Mouse (Mus musculus) hindbrain, embryonic 12.5 days (tissue): ENCODE data around the gene Dync1h1. TPM values are rescaled to one million over a fixed set of nuclear protein-coding genes. Genes with fewer than 3 reads are reported as not detected.
"Not testable (repeated sequence)": the region's sequence is repeated elsewhere in the genome, so short reads cannot be mapped to it uniquely, and the experiment has no call there.

Source experiments
- ATAC-seq: fragments of 200-750 bp; cut with Nextera tagmentation; 2 replicates; pipeline ENCODE4 v1.8.0; 2017; ENCODE audit warnings: moderate TSS enrichment; ENCODE audit not compliant: low FRiP score
- H3K27ac ChIP-seq: fragments of 300-500 bp; sonication (generic); 2 replicates; pipeline ENCODE4 v1.5.1; 2016; ENCODE audit warnings: mild to moderate bottlenecking
- H3K27me3 ChIP-seq: fragments of 300-500 bp; sonication (generic); 2 replicates; pipeline ENCODE4 v1.6.1; 2016; ENCODE audit warnings: mild to moderate bottlenecking
- H3K36me3 ChIP-seq: fragments of 300-500 bp; sonication (generic); 2 replicates; pipeline ENCODE4 v1.6.1; 2016; ENCODE audit warnings: mild to moderate bottlenecking
- H3K4me1 ChIP-seq: fragments of 300-500 bp; sonication (generic); 2 replicates; pipeline ENCODE4 v1.6.1; 2016
- H3K4me2 ChIP-seq: fragments of 300-500 bp; sonication (generic); replicated peaks from 2 replicates; pipeline ENCODE4 v1.6.1; 2016; ENCODE audit warnings: mild to moderate bottlenecking
- H3K4me3 ChIP-seq: fragments of 300-500 bp; sonication (generic); 2 replicates; pipeline ENCODE4 v1.5.1; 2016; ENCODE audit warnings: mild to moderate bottlenecking
- H3K9ac ChIP-seq: fragments of 300-500 bp; sonication (generic); 2 replicates; pipeline ENCODE4 v1.6.1; 2016; ENCODE audit warnings: mild to moderate bottlenecking, moderate library complexity
- H3K9me3 ChIP-seq: fragments of 300-500 bp; sonication (generic); replicated peaks from 2 replicates; pipeline ENCODE4 v1.6.1; 2016; ENCODE audit warnings: mild to moderate bottlenecking
- WGBS: fragments of 180-500 bp; shearing (Covaris S2); methylation state at CpG from one replicate; pipeline ENCODE4 v1.1.7; 2016; 5-methylcytosine and 5-hydroxymethylcytosine counted together
- polyA plus RNA-seq: library from polyadenylated mRNA; unstranded; fragments of >200 nt; fragmentation: Nextera tagmentation; extraction: Ambion mirVana; gene quantifications from 2 replicates; pipeline ENCODE4 v1.2.1, GENCODE M21; 2016

Dync1h1 gene
- polyA plus RNA-seq, 1 experiment from 2014 or later, result 96.4 TPM

DNA sequence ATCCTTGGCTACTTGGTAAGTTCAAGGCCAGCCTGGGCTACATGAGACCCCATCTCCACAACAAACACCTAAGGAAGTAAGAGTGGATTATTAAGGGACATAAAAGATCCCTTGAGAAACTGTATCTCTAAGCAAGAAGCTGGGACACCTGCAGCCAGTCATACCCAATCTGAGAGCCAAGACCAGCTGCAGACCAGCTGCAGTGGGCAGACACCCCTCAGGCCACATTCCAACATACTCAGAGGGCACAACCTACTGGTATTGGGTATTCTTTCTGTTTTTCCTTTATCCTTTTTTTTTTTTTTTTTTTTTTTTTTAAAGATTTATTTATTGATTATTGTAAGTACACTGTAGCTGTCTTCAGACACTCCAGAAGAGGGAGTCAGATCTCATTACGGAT, 82.3 kb downstream of the Dync1h1 start:
- Histone ChIP-seq H3K27ac (no peak overlapping the region), H3K4me2 (no peak overlapping the region), H3K36me3 (peaks cover 22% of the 10 kb centered on the region), H3K4me1 (0 out of 2 replicates have a peak, but pooled peaks cover 4% of the 10 kb centered on the region), H3K4me3 (no peak overlapping the region), H3K9ac (no peak overlapping the region), H3K9me3 (no peaks in the 10 kb centered on the region), H3K27me3 (no peaks in the 10 kb centered on the region)
- no CpG with 5 or more reads among the region's 1 CpGs for WGBS
- ATAC-seq, result no peak

DNA sequence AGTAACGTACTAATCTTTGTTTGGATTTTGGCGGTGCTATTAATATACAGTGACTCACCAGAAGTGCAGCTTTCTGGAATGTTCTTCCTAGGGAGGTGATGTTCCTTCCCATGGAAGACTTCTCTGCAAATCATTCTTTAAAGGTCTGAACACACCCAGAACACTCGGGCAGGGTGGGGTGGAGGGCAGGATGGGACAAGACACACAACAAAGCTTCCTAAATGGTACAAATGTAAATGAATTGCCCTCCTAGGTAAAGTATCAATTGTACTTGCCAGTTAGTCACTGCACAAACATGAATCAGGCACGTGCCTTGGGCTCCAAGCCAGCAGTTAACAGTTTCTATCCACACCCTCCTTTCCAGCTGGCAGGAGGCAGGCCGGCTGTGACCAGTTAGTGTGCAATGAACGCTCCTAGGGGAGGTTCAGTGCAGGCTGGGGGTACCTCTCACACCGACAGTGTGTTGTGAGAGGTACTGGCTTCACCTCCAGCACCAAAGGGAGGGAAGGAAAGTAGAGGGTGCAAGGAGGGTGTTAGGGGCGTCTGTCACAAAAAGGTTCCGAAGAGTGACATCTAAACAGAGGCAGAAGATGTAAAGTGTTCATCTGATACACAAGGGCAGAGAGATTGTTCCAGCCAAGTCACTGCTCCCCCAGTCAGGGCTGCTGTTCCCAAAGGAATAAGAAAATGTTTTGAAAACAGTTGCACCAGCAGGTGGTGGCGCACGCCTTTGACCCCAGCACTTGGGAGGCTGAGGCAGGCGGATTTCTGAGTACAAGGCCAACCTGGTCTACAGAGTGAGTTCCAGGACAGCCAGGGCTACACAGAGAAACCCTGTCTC, 86.9 kb downstream of the Dync1h1 start:
- H3K9ac ChIP-seq, result no peak overlapping the region
- no peaks in the 10 kb centered on the region for H3K4me1 ChIP-seq
- no peak overlapping the region for H3K4me3 ChIP-seq
- H3K27me3 ChIP-seq, result no peaks in the 10 kb centered on the region
- no peak overlapping the region for H3K27ac ChIP-seq
- peaks cover 57% of the 10 kb centered on the region for H3K36me3 ChIP-seq
- no peaks in the 10 kb centered on the region for H3K9me3 ChIP-seq
- no peak for ATAC-seq
- H3K4me2 ChIP-seq, result no peak overlapping the region
- 79% methylated on average over 12 of the region's 12 CpGs for WGBS

DNA sequence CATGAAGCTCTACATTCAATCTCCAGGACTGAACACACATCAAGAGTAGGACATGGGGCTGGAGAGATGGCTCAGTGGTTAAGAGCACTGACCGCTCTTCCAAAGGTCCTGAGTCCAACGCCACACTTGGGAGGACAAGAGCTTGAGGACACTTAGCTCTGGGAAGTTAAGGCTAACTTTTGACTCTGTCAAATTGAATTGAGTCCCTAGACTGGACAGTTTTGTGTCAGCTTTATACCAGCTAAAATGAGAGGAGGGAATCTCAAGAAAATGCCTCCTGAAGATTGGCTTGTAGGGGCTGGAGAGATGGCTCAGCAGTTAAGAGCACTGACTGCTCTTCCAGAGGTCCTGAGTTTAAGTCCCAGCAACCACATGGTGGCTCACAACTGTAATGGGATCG, 87.7 kb downstream of the Dync1h1 start:
- H3K4me1 ChIP-seq, H3K27ac ChIP-seq, H3K4me3 ChIP-seq, H3K9ac ChIP-seq, ATAC-seq, H3K4me2 ChIP-seq, H3K27me3 ChIP-seq, H3K9me3 ChIP-seq: not testable (repeated sequence)
- peaks cover 62% of the 10 kb centered on the region for H3K36me3 ChIP-seq
- 95% methylated on average over 3 of the region's 3 CpGs for WGBS

DNA sequence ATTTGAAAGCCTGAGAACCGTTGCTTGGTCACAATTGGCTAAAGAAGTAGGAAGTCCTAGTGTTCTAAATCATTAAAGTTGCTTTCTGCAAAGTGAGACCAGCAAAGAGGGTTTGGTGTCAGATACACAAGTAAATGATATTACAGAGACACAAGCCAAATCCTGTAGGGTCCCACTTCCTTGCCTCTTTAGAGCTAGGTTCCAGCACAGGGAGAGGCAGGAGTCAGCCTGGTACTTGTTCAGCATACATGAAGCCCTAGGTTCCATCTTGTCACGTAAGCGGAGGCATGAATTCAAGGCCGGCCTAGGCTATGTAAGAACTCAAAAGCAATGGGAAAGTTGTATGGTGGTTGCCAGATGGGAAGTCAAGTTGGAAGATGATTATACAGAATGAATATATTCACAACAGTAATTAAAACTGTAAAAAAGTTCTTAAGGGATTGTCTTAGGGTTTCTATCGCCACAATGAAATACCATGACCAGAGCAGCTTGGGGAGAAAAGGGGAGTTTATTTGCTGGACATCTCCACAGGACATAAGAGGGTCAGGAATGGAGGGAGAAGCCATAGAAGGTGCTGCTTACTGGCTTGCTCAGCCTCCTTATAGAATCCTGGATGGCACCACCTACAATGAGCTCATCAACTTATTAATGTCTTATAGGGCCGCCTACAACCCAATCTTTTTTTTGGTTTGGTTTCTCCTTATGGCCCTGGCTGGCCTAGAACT, 88.8 kb downstream of the Dync1h1 start:
- ATAC-seq, result no peak
- H3K4me2 ChIP-seq, result no peak overlapping the region
- no peak overlapping the region for H3K9ac ChIP-seq
- peaks cover 69% of the 10 kb centered on the region for H3K36me3 ChIP-seq
- H3K4me1 ChIP-seq, result peaks cover 7% of the 10 kb centered on the region
- H3K27me3 ChIP-seq, result no peaks in the 10 kb centered on the region
- H3K9me3 ChIP-seq, result no peaks in the 10 kb centered on the region
- H3K27ac ChIP-seq, result no peak overlapping the region
- 88% methylated on average over 6 of the region's 6 CpGs for WGBS
- no peak overlapping the region for H3K4me3 ChIP-seq

DNA sequence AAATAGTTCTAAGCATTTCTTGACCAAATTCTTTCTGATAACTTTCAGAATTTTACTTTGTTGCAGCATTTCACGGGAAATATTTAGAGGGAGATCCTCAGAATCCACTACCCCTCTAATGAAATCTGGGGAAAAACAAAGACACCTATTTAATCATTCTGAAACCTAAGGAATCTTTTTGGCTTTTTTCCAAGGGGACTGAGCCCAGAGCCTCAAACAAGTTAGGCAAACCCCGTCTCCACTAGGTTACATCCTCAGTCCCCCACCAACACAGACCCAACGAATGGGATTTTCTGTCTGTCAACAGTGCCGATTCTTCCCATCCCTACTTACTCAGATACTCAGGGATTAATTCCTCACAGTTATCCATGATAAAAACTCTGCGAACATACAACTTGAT, 92.1 kb downstream of the Dync1h1 start:
- H3K9me3 ChIP-seq, H3K9ac ChIP-seq: not testable (repeated sequence)
- H3K36me3 ChIP-seq, result peaks cover 48% of the 10 kb centered on the region

DNA sequence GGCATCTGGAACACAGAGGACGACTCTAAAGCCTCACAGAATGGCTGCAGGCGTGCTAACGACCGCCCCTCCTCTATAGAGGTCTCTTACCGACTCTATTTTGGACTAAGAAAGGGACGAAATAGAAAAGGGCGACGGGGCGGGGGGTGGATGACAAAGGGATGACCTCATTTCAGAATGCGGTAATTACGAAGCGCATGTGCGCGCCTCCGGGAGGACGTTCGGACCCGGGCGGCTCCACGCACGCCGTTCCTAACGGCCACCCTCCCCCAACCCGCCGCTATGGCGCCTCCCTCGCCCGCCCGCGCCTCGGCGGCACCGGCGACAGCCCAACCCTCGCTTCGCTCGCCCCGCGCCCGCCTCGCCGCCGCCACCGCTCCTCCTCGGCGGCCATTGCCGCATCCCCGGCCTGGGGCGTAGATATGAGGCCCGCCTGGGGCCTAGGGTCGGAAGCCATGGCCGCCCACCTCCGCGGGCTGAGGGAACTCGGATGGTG, 94.5 kb downstream of the Dync1h1 start:
- peak; percentile 78 for ATAC-seq
- peak overlapping the region; percentile 79 for H3K4me2 ChIP-seq
- peak overlapping the region; percentile 97 for H3K27ac ChIP-seq
- H3K36me3 ChIP-seq, result peaks cover 26% of the 10 kb centered on the region
- H3K9ac ChIP-seq, result peak overlapping the region; percentile 100
- 0% methylated on average over 40 of the region's 55 CpGs for WGBS
- H3K27me3 ChIP-seq, result 0 out of 2 replicates have a peak, but pooled peaks cover 2% of the 10 kb centered on the region
- H3K4me1 ChIP-seq, result peaks cover 11% of the 10 kb centered on the region
- peak overlapping the region; percentile 98 for H3K4me3 ChIP-seq
- H3K9me3 ChIP-seq, result no peaks in the 10 kb centered on the region

More for the DNA sequence above, 92.1 kb downstream of the Dync1h1 start:
- not testable (repeated sequence) for H3K4me2 ChIP-seq, H3K4me3 ChIP-seq, H3K27me3 ChIP-seq, H3K27ac ChIP-seq, ATAC-seq
- peaks cover 11% of the 10 kb centered on the region for H3K4me1 ChIP-seq
- WGBS, result 82% methylated on average over 5 of the region's 5 CpGs

DNA sequence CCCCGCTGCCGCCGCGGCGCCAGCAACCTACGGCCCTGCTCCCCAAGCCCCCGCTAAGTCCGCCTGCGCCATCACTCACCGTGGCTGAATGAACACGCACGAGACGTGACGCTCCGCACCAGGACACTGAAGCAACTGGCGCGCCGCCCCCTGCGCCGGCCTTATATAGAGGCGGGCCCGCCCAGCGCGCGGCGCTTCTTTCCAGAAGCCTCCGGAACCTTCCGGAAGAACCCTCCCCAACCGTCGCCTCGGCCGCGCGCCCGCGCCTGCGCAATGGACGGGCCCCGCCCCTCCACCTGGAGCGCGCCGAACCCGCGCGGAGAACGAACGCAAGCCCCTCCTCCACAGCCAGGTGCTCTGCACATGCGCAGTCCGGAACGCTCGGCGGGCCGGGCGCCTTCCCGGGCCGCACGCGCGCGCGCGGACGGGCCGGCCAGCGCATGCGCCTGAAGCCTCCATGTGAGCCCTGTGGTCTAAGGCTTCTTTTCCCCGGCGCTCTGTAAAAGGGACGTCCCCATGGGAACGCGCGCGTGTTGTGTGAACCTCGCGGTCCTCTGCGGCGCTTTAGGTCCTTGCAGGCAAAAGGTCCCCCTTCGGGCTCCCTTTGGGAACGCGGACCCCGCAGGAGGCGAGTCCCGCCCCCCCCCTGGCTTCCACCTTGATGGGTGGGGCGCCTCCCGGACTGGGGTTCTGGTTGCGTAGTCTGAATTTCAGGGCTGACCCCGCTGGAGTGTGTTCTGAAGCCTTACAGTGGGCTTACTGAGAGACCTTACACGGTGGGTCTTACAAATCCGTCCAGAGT, 95.1 kb downstream of the Dync1h1 start:
- Histone ChIP-seq H3K9me3 (no peaks in the 10 kb centered on the region), H3K27ac (peak overlapping the region; percentile 97), H3K9ac (peak overlapping the region; percentile 100), H3K27me3 (0 out of 2 replicates have a peak, but pooled peaks cover 2% of the 10 kb centered on the region), H3K4me3 (peak overlapping the region; percentile 98), H3K36me3 (peaks cover 24% of the 10 kb centered on the region), H3K4me2 (peak overlapping the region; percentile 79), H3K4me1 (peaks cover 14% of the 10 kb centered on the region)
- under 1% methylated on average over 88 of the region's 89 CpGs for WGBS
- peak; percentile 96 for ATAC-seq

DNA sequence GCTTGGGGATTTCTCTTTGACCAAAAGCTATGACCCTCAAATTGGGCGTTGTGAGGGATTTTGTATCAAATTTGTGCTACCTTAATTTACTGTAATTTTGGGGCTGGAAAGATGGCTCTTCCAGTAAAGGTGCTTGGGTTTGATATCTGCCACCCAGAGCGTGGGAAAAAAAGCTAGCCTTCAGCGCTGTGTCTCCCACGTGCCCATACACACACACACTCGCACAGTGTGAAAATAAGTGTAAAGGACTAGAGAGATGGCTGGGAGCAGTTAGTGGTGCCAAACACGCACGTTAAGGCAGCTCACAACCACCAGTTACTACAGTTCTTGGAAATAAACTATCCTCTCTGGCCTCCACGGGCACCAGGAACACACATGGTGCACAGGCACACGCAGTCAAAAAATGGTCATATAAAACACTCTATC, 95.7 kb downstream of the Dync1h1 start:
- Histone ChIP-seq H3K9ac (peak overlapping the region; percentile 100), H3K4me3 (peak overlapping the region; percentile 98), H3K36me3 (peaks cover 19% of the 10 kb centered on the region), H3K9me3 (no peaks in the 10 kb centered on the region), H3K27ac (peak overlapping the region; percentile 97), H3K27me3 (0 out of 2 replicates have a peak, but pooled peaks cover 2% of the 10 kb centered on the region), H3K4me2 (peak overlapping the region; percentile 79), H3K4me1 (peaks cover 18% of the 10 kb centered on the region)
- 59% methylated on average over 9 of the region's 9 CpGs for WGBS
- ATAC-seq, result no peak

DNA sequence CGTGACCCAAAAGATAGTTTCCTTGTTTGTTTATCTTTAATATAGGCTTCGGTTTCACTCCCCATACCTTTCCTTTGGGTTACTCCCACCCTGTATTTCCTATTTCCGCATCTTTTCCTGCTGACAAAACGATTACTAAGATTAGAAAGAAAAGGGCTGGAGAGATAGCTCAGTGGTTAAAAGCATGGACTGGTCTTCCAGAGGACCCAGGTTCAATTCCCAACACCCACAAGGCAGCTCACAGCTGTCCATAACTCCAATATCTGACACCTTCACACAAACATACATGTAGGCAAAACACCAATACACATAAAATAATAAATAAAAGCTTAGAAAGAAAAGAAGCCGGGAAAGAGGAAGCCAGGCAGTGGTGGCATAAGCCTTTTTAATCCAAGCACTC, 96.2 kb downstream of the Dync1h1 start:
- no peak overlapping the region for H3K4me3 ChIP-seq
- 0 out of 2 replicates have a peak, but pooled peaks cover 2% of the 10 kb centered on the region for H3K27me3 ChIP-seq
- ATAC-seq, result no peak
- no peak overlapping the region for H3K9ac ChIP-seq
- no peak overlapping the region; the same call in 1 of the 2 replicates for H3K4me2 ChIP-seq
- peaks cover 16% of the 10 kb centered on the region for H3K36me3 ChIP-seq
- H3K4me1 ChIP-seq, result peaks cover 18% of the 10 kb centered on the region
- no peak overlapping the region for H3K27ac ChIP-seq
- WGBS, result 75% methylated on average over 5 of the region's 5 CpGs
- H3K9me3 ChIP-seq, result no peaks in the 10 kb centered on the region

DNA sequence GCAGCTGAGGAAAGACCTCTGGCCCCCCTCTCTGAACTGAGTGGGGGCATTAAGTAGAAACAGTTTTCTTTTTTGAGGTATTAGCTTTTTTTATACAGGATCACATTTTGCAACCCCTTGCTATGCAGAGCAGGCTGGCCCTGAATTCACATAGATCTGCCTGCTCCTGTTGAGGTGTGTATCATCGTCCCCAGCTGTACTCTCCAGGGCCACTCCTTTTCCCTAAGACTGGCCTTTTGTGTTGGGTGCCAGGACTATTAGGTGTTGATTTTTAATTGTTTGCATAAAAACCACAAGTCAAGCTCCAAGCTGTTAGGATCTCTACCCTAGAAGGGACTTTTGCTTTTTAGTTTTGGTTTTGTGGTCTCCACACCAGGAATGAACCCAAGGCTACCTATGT, 96.8 kb downstream of the Dync1h1 start:
- Histone ChIP-seq H3K4me3 (no peak overlapping the region), H3K4me1 (peaks cover 18% of the 10 kb centered on the region), H3K9ac (no peak overlapping the region), H3K4me2 (no peak overlapping the region), H3K27me3 (0 out of 2 replicates have a peak, but pooled peaks cover 2% of the 10 kb centered on the region), H3K9me3 (no peaks in the 10 kb centered on the region), H3K27ac (no peak overlapping the region), H3K36me3 (peaks cover 12% of the 10 kb centered on the region)
- ATAC-seq, result no peak
- WGBS, result 89% methylated on average over 1 of the region's 1 CpGs

DNA sequence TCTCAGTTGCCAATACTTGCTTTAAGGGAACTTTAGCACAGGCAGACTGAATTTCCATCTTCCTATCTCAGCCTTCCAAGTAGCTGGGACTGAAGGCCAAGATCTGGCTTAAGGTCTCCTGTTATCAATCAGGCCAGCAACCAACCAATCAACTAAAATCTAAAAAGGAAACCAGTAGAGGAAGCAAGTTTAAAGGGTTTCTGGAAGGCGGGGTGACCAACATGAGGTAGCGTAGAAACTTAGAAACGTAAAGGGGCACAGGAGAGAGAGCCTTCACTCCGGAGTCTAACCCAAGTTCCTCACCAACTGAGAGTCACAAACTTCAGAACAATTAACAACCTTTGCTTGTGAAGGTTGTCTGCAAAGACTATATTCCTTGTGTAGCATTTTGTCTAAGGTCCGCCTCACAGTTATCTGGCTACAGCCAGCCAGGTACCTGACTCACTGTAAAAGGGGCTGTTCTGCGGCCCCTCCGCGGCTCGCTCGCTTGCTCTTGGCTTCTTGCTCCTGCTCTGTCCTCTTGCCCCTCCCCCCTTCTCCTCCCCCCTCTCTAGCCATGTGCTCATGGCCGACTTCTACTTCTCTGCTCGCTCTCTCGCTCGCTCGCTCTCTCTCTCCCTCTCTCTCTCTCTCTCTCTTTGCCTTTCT, 97.4 kb downstream of the Dync1h1 start:
- no peak overlapping the region for H3K4me3 ChIP-seq
- no peak overlapping the region for H3K27ac ChIP-seq
- H3K4me2 ChIP-seq, result no peak overlapping the region
- no peak overlapping the region for H3K9ac ChIP-seq
- peaks cover 2% of the 10 kb centered on the region; the same call in 1 of the 2 replicates for H3K27me3 ChIP-seq
- ATAC-seq, result no peak
- WGBS, result 47% methylated on average over 15 of the region's 15 CpGs
- H3K36me3 ChIP-seq, result peaks cover 9% of the 10 kb centered on the region
- no peaks in the 10 kb centered on the region for H3K9me3 ChIP-seq
- peaks cover 18% of the 10 kb centered on the region for H3K4me1 ChIP-seq
